Mouse (Mus musculus): ENCODE data around the gene Arpc4.
A peak's percentile ranks its signal among the peaks of the same experiment; 100 is the strongest.
"Not testable (repeated sequence)": the region's sequence is repeated elsewhere in the genome, so short reads cannot be mapped to it uniquely, and the experiment has no call there.

Arpc4 gene

DNA sequence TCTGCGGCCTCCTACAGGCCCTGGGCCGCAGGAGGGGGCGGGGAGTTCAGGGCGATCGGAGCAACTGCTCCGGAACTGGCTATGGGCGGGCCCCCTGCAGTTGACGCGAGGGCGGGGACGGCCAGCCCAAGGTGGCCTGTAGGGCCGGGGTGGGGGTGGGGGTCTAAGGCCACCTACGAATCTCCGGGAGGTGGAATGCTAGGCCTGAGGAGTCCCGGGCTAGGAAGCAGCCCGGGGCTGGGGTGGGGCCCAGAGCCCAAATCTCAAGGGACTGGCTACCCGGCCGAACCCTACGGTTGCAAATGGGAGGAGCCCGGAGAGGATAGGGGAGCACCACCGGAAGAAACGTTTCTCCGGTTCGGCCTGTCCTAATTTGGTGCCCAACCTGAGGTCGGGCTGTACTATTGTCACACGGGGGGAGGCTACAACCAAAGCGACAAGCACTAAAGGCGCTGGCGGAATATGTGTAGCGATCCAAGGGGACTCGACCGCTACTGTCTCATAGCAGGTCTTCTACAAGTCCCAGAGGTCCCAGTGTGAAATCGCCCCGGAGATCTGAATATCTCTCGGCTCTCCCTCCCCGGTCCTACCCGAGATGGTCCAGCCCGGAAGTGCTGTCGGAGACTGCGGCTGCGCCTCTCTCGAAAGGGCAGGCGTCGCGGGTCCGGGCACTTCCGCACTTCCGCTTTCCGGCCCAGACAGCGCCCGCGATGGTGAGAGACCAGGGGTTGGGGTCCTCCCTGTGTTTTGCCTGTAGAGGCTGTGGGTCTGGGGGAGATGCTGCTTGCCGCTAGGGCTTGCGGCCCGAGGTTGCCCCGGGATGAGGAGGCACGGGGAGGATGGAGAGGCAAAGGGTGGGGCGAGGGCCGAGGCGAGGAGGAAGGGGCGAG, at the start of gene Arpc4, which contains the start of gene Tada3:
Gene Arpc4, plus strand, starts transcription at position 620 of the 890 bp plus-strand sequence.
Gene Tada3, minus strand, starts transcription at position 388 of the 890 bp plus-strand sequence.
- peak; percentile 88 for DNase-seq (ENCODE audit: low spot score)

DNA sequence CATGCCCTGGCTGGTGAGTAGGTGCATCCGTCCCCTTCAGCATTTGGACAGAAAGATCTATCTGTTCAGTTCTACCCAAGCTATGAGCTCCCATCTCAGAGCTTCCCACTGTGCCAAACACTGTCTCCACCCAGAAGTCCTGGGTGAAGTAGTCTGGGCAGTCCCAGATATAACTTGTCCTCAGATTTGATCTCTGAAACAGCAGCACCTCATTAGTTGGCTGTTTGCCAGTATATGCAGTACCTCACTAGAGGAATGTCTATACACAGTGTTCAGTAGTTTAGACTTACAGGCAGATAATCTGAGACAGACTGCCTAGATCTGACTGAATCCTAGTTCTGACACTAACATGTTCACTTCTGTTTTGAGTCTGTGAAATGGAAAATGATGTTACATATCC, 48.5 kb upstream of the Arpc4 start:
- no peak for DNase-seq (ENCODE audit: low spot score)

DNA sequence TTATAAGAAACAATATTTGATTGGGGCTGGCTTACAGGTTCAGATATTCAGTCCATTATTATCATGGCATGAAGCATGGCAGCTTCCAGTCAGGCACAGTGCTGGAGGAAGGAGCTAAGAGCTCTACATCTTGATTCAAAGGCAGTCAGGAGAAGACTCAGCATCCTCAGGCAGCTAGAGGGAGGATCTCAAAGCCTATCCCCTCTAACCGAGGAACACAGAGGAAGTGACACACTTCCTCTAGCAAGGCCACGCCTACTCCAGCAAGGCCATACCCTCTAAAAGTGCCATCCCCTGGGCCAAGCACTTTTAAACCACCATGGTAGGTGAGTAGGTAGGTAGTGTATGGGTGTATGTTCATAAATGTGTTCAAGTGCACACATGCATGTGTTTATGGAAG, 47.4 kb upstream of the Arpc4 start:
- no peak for DNase-seq (ENCODE audit: low spot score)

DNA sequence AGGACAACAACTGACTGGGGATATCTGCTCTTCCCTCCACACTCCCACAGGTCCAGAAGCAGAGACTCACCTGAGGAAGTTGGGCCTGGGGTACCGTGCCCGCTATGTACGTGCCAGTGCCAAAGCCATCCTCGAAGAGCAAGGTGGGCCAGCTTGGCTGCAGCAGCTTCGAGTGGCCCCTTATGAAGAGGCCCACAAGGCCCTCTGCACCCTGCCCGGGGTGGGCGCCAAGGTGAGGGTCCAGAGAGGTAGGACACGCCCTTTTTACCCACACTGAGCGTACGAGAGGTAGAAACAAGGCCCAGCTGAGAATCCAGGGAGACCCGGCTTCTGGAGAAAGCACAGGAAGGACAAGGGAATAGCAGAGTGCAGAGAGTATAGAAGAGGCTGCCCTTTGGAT, 46.2 kb upstream of the Arpc4 start:
- DNase-seq (ENCODE audit: low spot score): no peak

DNA sequence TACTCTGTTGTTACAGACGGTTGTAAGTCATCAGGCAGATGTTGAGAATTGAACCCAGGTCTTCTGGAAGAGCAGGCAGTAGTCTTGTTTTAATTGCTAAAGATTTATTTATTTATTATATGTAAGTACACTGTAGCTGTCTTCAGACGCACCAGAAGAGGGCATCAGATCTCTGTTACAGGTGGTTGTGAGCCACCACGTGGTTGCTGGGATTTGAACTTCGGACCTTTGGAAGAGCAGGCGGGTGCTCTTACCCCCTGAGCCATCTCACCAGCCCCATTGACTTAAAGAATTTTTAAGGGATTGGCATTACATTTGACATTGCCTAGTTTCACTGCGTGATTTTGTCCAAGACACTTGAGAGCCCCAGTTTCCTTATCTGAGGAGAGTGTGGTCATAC, 45.2 kb upstream of the Arpc4 start:
- DNase-seq (ENCODE audit: low spot score): not testable (repeated sequence)

DNA sequence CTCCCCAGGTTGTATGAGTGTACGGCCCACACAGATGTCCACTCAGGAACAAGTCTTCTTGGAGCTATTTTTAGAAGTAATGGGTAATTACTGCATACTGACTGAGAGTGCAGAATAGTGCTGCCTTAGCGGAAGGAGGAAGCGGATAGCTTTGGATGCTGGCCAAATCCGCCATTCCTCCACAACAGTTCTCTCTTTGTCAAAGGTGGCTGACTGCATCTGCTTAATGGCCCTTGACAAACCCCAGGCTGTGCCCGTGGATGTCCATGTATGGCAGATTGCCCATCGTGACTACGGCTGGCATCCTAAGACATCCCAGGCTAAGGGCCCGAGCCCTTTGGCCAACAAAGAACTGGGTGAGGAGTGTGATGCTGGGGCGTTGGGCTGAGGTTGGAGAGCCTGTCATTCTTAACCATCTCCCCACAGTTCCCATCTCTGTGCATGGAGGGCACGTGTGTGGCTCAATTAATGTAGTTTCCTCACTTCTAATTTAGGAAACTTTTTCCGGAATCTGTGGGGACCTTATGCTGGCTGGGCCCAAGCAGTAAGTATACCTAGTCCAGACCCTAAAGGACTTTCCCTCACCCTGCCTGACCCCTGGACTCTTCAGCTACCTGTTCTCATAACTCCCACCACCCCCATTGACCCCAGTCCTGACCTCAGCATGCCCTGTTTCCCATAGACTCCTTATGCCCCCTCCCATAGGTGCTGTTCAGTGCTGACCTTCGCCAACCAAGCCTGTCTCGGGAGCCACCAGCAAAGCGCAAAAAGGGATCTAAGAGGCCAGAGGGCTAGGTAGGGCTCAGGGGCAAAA, 44.6 kb upstream of the Arpc4 start:
- peak; percentile 46 for DNase-seq (ENCODE audit: low spot score)

DNA sequence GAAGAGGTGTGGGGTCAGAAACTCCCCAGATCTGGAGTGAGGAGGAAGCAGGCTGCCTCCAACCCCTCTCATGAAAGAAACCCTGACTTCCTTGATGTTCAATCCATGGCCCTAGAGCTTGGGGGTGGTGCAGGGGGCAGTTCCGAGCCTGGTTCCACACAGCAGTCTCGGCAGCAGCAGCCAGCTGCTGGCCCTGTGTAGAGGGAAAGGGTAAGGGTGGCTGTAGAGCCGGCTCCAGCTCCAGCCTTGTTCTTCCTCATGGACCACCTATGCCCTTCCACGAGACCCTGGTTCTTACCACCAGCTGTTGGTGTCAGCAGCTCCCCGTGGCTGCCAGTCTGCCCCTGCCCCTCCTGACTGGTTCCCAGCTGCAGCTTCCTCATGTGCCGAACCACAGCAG, 43.7 kb upstream of the Arpc4 start:
- DNase-seq (ENCODE audit: low spot score): no peak

DNA sequence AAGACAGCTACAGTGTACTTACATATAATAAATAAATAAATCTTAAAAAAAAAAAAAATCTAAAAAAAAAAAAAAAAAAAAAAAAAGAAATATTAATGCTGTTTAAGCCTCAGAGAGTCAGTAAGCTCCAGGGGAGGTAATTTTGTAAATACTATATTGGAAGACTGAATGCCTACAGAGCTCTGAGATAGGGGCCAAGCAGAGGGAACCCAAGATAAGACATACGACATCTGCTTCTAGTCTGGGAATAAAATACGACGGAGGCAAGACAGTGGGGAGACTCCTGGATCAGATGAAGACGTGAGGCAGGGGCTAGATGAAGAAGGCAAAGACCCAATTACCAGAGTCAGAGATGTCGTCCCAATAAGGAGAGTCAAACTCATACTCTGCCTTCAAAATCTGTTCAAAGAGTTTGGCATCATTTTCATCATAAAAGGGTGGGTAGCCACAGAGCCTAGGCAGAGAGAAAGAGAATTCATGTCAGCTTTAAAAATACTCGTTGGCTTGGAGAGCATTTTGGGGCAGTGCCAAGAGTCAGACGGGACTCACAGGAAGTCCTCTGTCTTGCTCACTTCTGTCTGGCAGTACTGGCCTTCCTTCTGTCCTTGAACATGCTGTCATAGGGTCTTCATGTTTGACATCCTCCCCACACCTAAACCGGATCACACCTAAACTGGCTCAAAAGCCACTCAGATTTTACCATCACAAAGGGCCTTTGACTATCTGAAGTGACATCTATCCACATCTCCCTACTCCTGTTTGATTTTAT, 40.9 kb upstream of the Arpc4 start:
- DNase-seq (ENCODE audit: low spot score): no peak

DNA sequence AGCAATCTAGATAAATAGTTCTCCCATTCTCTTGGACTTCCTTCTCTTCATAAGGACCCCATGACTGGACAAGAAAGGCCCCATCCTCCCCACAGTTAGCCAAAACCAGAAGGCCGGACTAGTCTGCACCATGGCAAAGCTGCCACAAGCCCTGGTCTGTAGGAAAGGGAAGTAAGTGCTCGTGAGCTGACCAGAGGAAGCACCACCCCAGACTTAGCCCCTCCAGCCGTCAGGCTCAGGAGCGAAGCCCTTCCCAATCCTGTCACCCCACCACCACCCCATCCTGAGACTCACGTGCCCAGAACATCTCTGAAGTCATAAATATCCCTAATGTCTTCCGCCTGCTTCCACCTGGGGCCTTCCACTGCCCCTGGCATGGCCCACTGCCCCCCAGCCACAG, 36.3 kb upstream of the Arpc4 start:
- DNase-seq (ENCODE audit: low spot score): no peak

DNA sequence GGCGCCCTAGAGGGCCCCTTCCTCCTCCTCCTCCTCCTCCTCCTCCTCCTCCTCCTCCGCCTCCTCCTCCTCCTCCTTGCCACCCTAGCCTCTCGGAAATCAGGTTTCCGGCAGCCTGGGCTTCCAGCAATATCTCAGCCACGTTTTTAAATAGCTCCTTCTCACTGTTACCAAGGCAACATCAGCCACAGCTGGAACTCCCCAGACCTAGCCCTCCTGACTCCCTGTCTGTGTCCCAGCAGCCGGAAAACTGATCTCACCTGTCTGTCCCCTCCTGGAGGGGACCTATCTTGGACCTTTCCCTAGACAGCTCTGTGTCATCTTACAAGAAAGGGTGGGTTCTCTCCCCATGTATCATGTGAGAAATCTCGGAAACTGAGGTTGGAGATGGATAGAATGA, 35.6 kb upstream of the Arpc4 start:
- no peak for DNase-seq (ENCODE audit: low spot score)

DNA sequence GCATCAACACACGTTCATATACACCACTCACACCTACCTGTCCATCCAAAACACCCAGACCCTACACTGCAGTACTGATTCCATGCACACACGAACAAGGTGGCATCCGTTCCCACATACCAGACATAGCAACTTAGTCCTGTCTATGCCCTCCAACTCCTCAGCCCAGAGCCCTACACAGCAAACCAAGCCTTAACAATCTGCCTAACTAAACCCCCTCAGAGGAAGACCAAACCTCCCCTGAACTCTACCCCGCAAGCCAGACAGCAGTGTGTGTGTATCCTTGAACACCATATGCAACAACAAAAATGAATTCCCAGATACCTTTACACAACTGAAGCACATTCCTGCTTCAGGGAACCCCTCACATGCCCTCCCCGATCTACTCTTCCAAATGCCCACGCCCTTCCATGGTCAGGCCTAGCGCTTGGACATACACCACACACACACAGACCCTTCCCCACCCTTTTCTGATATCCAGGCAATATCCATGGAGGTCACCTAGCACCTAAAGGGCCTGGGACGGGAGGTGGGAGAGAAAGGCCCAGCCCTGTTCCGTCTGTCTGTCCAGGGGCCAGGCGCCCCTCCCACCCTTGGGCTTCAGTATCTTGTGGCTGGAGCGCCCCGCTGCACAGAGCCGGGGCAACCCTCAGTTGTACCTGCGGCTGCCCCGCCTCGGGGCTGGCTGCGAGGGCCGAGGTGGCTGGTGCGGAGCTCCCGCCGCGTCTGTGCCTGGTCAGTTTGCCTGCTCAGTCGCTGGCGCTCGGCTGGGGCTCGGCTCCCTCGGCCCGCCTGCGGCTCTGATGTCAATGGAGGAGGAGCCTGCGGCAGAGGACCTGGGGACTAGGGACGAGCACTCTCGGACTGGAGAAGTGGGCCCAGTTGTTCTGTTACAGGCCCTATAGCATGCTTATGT, 34.5 kb upstream of the Arpc4 start, which contains the start of gene Camk1:
Gene Camk1, minus strand, starts transcription at position 808 of the 916 bp plus-strand sequence.
- peak; percentile 62 for DNase-seq (ENCODE audit: low spot score)

DNA sequence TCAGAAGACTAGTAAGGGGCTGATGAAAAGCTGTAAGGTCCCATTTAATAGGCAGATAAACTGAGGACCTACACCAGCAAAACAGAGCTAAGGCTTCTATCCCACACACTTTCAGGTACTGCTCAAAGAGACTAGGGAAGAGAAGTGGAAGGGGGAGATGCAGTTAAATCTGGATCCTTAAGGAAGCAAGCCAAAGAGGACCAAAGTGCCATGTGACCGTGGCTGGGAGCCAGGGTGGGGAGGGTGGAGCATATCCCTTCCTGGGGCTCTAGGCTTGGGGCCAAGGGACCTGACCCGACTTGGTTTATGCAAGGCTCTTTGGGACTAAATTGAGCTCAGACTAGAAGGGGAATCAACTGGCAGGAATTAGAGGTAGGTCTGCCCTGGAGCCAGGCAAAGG, 33.6 kb upstream of the Arpc4 start:
- peak; percentile 47 for DNase-seq (ENCODE audit: low spot score)

DNA sequence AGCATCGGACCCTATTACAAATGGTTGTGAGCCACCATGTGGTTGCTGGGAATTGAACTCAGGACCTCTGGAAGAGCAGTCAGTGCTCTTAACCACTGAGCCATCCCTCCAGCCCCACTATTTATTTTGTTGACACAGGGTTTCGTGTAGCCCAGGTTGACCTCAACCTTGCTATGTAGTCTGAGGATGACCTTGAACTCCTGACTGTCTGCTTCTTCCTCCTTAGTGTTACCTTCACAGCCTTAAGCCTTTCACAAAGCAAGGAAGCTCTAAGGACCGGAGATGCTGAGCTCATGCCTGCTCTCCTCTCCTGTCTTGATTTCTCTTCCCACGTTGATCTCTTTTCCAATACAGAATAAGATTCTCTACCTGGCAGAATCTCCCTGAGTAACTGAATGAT, 31.0 kb upstream of the Arpc4 start:
- no peak for DNase-seq (ENCODE audit: low spot score)

DNA sequence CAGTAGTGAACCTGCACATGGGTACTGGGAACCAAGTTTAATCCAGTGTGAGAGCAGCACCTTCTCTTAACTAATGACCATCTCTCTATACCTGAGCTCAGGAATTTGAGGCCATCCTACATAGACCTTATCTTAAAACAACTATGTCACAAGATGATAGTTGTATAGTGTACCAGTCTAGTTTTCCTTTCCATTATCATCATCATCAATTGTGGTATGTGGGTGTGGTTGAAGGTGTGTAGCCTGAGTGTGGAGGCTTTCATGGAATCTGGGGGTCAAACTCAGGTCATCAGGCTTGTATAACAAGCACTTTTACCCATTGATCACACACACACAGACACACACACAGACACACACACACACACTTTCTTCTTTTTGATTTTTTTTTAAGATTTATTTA, 27.4 kb upstream of the Arpc4 start:
- DNase-seq (ENCODE audit: low spot score): no peak

DNA sequence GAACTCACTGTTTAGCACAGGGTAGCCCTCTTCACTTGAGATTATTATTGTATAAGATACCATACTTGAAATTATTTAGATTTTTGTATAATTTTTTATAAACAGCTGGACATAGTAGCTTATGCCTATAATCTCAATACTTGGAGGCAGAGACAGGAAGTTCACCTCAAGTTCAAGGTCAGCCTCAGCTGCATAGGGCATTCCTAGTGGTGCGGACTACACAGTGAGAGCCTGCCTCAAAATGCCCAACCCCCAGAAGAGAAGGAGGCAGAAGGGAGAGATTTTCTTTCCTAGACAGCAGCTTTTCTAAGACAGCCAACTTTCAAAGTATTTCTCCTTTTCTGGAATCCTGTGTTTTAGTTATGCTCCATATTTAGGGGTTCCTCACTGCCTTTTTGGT, 26.8 kb upstream of the Arpc4 start:
- no peak for DNase-seq (ENCODE audit: low spot score)

DNA sequence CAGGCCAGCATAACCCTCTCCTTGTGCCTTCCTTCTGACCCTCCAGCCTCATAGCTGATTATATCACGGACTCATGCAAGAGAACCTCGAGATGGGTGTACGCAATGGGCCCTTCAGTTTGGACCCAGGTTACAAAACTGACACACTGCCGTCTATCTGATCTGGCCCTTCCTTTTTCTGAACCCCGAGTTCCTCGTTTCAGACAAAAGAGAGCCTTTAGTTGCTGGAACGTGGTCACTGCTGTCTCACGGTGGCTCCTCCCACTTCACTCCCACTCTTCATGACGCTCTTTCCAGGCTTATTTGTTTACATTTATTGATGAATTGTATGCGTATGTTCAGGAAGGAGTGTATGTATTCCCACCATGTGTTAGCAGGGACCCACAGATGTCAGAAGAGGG, 26.3 kb upstream of the Arpc4 start:
- DNase-seq (ENCODE audit: low spot score): no peak

DNA sequence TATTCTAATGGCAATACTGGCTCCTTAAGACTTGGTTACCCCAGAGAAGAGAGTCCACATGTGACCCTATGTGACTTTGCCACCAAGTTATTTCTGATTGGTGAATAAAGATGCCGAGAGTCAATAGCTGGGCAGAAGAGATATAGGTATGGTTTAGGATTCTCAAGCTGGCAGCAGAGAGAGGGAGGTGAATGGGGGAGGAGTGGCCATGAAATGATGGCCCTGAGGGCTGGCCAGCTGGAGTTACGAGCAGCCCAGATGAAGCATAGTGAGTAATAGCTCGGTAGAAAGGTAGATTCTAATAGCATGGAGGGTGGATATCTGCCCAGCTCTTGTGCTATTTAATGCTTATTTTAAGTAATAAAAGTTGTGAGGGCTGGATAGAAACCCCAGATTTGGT, 25.1 kb upstream of the Arpc4 start:
- DNase-seq (ENCODE audit: low spot score): no peak

DNA sequence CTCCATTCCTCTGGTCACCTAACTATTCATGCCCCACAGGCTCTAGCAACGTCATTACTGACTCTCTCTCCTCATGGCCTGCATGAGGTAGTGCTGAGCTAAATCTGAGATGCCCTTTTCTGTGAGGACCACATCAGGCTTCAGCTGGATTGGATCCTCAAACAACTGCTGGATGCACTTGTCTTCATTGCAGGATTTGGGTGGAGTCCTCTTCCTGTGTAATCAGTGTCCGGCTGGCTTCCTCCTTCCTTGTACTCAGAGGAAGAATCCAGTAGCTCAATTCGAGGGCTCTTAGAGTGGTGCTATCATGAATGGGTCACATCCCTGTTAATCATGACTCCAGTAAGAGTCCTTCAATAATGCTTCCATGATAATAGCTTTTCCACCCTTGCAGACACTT, 24.2 kb upstream of the Arpc4 start:
- no peak for DNase-seq (ENCODE audit: low spot score)

DNA sequence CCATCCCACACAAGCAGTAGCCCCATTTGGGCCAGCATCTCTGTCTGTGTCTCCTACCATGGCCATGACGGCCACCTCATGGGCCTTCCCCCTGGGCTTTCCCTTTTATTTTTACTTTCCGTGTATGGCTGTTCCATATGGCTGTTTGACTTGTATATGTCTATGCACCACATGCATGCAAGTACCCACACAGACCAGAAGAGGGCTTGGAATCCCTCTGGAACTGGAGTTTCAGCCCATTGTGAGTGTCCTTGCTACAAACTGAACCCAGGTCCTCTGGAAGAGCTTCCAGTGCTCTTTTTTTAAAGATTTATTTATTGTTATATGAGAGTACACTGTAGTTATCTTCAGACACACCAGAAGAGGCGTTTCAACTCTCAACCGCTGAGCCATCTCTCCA, 16.4 kb upstream of the Arpc4 start:
- DNase-seq (ENCODE audit: low spot score): no peak

DNA sequence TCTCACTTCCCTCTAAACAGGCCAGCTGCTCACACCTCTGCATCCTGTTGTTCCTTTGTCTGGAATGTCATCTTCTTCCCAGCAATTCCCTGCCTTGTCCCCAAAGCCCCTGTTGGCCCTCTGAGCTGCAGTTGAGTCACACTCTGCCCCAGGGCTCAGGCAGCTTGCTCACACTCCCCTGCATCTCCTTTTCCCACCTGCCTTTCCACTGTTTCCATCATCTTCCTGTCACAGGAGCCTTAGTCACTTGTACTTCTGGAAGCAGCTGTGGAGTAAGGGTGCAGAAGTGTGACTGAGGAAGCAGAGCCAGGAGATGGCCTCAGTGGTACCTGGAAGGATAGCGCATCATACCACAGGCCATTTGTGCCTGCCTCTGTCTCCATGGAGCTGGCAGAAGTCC, 15.7 kb upstream of the Arpc4 start:
- no peak for DNase-seq (ENCODE audit: low spot score)

DNA sequence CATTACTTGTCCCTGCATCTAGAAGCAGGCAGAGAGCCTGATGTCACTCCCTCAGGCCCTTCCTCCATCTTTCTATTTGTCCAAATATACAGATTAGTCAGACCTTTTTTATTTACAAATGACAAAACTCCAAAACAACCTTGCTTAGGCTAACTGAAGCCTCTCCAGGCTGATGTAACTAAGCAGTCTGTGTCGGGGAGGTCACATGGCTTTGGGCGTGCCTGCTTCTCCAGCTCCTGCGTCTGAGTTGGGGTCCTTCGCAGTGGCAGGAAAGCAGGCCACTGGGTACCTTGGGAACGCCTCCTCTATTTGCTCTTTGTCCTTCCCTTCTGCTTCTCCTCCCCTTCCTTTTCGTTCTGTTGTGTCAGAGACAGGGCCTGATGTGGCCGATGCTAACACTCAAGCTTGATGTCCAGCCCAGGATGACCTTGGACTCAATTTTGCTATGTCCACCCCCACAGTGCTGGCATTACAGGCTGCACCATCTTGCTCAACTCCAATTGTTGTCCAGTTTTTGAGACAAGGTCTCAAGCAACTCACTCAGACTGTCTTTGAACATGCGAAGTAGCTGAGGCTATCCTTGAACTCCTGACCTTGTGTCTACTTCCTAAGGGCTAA, 13.3 kb upstream of the Arpc4 start:
- DNase-seq (ENCODE audit: low spot score): no peak

Measured in ovary, postnatal 14 days (tissue).